Mouse (Mus musculus): ENCODE results near the gene Gm45208. TPM values are rescaled to one million over a fixed set of nuclear protein-coding genes. Genes with fewer than 3 reads are reported as not detected.

Gene Gm45208
- 0.36 and 0.50 TPM in 2 replicates for polyA plus RNA-seq (2016; fragmentation: Nextera tagmentation; extraction: Ambion mirVana)

DNA sequence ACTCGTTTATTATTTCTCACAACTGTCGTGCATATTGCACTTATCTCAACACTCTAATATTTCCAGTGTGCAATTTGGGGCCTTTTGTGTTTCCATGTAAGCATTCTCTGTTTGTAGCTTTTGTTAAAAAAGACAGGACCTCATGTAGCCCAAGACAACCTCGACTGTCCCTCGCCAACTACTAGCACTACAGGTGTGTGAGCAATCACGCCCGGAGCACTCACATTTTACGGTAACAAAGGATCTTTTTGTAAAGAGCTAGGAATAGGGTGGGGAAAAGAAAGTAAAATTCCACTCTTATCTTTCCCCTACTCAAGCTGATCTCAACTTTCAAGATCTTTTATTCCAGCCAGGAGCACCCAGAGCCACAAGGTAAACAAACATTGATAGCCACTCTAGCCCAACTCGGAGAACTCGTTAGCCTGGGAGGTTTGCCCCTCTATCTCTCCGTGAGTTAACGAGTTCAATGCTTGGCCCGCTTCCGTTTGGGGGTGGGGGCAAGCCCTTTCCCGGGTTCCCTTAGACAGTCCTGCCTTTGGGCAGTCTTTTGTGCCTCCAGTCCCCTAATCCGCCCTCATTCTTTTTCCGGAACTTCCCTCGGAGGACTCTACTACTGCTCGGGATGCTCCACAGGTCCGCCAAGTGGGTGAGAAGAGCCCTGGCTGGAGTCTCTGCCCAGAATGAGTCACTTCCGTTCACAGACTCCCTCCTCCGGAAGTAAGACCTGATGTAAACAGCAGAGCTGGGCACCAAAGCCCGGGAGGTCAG is at the start of gene Gm45208:
Gene Gm45208, plus strand, starts transcription at position 732 of the 768 bp plus-strand sequence.
- Histone ChIP-seq H3K4me1 (peaks cover 5% of the 10 kb centered on the region), H3K27me3 (ENCODE audit: low read depth, poor library complexity, severe bottlenecking) (no peaks in the 10 kb centered on the region), H3K27ac (replicated peaks) (peak within 1 kb of the TSS; percentile 94), H3K9me3 (replicated peaks) (peaks cover 10% of the 10 kb centered on the region), H3K36me3 (peaks cover 23% of the 10 kb centered on the region), H3K4me3 (peak within 1 kb of the TSS; percentile 65)
- 24% methylated on average over 22 of the region's 22 CpGs for WGBS
- peak; percentile 71 for DNase-seq (ENCODE audit: low spot score)

DNA sequence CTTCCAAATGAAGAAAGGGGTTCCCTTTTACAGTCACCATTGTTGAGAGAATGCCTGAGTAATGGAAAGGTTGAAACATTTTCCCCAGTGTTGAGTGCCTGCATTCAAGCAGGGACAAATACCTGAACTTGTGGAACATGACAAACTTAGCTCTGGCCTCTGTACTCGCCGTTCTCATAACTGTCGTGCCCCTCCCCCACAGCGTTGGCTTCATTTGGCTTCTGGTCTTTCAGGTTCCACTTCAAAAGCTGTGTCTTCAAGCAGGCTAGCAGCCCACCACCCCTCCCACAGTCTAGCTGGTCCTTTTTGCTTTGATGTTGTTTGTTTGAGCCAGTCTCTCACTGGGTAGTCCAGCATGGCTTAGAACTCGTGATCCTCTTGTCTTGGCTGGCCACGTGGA is 49.3 kb upstream of the Gm45208 start:
- Histone ChIP-seq H3K27me3 (ENCODE audit: low read depth, poor library complexity, severe bottlenecking) (peaks cover 28% of the 10 kb centered on the region), H3K4me1 (peaks cover 13% of the 10 kb centered on the region; the same call in 1 of the 2 replicates), H3K9me3 (replicated peaks) (peaks cover 4% of the 10 kb centered on the region; the same call in 1 of the 2 replicates), H3K4me3 (no peak overlapping the region), H3K36me3 (peaks cover 6% of the 10 kb centered on the region; the same call in 1 of the 2 replicates), H3K27ac (replicated peaks) (no peak overlapping the region)
- no peak for DNase-seq (ENCODE audit: low spot score)
- WGBS, result 57% methylated on average over 6 of the region's 6 CpGs

DNA sequence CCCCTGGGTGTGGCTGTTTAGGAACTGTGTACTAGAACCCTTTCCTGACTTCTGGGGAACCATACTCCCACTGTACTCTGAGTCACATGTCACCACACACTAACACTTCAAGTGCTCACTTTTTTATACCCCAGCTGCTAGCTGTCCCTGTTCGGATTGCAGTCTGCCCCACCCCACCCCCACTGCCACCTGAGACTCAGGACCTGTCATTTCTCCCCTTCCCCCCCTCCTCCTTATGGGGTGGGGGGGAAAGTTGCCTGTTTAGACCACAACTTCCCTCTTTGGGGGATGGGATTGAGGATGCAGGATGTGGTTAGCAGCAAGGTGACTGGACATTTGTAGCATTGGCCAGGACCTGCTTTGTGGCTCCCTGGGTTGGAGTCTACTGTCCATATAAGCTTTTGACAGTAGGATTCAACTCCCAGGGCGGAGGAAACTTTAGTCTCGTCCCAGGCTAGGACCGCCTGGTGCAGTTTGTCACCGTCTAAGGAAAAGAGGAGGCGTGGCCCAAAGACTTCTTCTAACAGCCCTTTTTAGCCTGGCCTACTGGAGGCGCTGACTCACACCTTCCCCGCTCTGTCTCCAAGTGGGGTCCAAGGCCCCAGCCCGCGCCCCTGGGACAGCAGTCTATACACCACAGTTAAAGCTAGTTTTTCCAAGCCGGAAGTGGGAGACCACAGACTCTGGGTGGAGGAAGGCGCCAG is 48.3 kb upstream of the Gm45208 start:
- Histone ChIP-seq H3K4me3 (0 out of 2 replicates have a peak overlapping the region, but pooled peaks have one; percentile 34), H3K4me1 (peaks cover 13% of the 10 kb centered on the region; the same call in 1 of the 2 replicates), H3K9me3 (replicated peaks) (peaks cover 4% of the 10 kb centered on the region; the same call in 1 of the 2 replicates), H3K36me3 (peaks cover 5% of the 10 kb centered on the region; the same call in 1 of the 2 replicates), H3K27me3 (ENCODE audit: low read depth, poor library complexity, severe bottlenecking) (peaks cover 28% of the 10 kb centered on the region), H3K27ac (replicated peaks) (no peak overlapping the region)
- 27% methylated on average over 12 of the region's 12 CpGs for WGBS
- DNase-seq (ENCODE audit: low spot score), result no peak

DNA sequence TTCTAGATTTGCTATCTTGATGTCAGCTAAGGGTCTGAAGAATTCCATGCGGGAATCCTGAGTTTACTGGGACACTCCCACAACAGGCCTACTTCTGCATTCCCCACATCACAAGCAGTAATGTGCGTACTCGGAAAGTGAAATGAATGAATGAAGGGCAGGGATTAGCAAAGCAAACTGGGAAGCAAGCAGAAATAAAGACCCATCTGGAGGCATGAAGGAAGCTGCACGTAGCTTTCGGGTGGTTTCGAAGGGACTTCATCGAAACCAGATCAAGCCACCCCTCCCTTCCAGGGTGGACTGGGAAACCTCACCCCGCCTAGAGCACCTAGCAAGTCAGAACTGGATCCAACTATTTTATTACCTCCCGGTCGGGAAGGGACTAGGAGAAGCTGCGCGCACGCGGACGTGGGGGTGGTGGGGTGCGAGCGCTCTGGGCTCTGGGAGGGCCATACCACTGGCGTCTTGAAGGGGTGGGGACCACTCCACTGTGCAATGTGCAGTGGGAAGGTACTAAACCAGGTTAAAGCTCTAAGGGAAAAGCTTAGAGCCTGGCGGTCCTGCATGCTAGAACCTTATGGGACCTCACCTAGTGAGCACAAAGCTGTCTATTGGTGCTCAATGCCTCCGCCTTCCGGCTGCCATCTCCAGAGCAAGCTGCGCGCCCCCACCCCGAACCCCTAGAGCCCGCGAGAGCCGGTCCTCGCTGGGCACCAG is 47.6 kb upstream of the Gm45208 start:
- Histone ChIP-seq H3K4me1 (peaks cover 13% of the 10 kb centered on the region; the same call in 1 of the 2 replicates), H3K9me3 (replicated peaks) (peaks cover 4% of the 10 kb centered on the region; the same call in 1 of the 2 replicates), H3K36me3 (no peaks in the 10 kb centered on the region), H3K27me3 (ENCODE audit: low read depth, poor library complexity, severe bottlenecking) (peaks cover 28% of the 10 kb centered on the region), H3K27ac (replicated peaks) (peak overlapping the region; percentile 17; the same call in 1 of the 2 replicates), H3K4me3 (peak overlapping the region; percentile 34)
- DNase-seq (ENCODE audit: low spot score), result no peak
- WGBS, result 32% methylated on average over 28 of the region's 28 CpGs

DNA sequence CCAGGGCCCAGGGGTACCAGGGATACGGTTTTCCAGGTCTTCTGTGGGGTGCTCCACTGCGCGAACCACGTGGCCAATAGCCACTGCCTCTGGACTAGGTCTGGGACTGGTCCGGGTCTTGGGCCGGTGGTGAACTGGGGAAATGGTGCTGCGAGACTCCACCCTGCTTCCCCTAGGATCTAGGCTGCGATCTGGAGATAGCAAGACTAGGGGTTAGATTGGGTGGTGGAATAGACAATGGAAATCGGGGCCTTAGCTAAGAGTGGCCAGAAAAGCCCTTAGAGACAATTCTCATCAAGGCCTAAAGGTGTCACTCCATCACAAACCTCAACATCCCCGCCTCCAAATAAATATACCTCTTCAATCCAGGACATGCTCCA is 47.1 kb upstream of the Gm45208 start:
- Histone ChIP-seq H3K36me3 (no peaks in the 10 kb centered on the region), H3K4me1 (peaks cover 13% of the 10 kb centered on the region; the same call in 1 of the 2 replicates), H3K9me3 (replicated peaks) (peaks cover 8% of the 10 kb centered on the region; the same call in 1 of the 2 replicates), H3K27me3 (ENCODE audit: low read depth, poor library complexity, severe bottlenecking) (peaks cover 28% of the 10 kb centered on the region), H3K4me3 (peak overlapping the region; percentile 34), H3K27ac (replicated peaks) (peak overlapping the region; percentile 17; the same call in 1 of the 2 replicates)
- no peak for DNase-seq (ENCODE audit: low spot score)
- WGBS, result 29% methylated on average over 10 of the region's 10 CpGs

DNA sequence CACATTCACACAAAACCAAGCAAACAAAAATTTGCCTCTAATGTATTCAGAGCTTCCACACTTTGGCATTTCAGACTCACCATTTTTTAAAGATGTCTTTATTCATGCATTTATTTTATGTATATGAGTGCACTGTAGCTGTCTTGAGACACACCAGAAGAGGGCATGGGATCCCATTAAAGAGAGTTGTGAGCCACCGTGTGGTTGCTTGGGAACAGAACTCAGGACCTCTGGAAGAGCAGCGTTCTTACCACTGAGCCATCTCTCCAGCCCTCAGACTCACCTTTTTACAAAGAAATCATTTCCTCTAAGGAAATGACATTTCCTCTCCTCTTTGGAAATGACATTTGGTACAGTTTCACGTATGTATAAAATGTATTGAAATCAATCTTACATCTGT is 43.1 kb upstream of the Gm45208 start:
- Histone ChIP-seq H3K4me3 (no peak overlapping the region), H3K36me3 (no peaks in the 10 kb centered on the region), H3K27ac (replicated peaks) (no peak overlapping the region), H3K4me1 (0 out of 2 replicates have a peak, but pooled peaks cover 5% of the 10 kb centered on the region), H3K27me3 (ENCODE audit: low read depth, poor library complexity, severe bottlenecking) (peaks cover 23% of the 10 kb centered on the region), H3K9me3 (replicated peaks) (peaks cover 3% of the 10 kb centered on the region; the same call in 1 of the 2 replicates)
- WGBS, result 52% methylated on average over 3 of the region's 3 CpGs
- DNase-seq (ENCODE audit: low spot score), result no peak

DNA sequence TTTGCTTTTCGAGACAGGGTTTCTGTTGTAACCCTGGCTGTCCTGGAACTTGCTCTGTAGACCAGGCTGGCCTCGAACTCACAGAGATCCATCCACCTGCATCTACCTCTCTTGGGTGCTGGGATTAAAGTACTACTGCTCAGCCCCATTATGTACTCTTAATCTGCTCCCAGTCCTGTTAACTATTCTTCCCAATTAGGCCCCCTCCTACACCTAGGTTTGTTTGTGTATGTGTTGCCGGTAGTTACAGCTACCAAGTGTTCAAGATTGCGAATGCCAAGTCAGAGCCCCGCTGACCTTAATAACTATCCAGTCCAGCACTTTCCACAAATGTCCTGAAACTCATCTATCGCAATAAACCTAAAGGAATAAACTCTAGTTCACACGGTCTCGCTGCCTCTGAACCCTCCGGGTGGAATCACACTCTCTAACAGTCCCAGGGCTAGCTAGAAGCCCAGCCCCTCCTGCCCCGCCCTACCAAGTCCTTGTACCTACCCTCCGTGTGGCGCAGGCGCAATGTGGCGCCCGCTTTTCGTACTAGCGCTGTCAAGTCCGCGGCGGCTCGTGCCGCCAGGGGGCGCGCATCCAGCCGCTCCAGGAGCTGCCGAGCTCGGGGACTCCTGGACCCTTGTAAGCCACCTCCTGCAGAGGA is 42.5 kb upstream of the Gm45208 start:
- WGBS, result 20% methylated on average over 27 of the region's 27 CpGs
- Histone ChIP-seq H3K4me1 (0 out of 2 replicates have a peak, but pooled peaks cover 4% of the 10 kb centered on the region), H3K36me3 (no peaks in the 10 kb centered on the region), H3K9me3 (replicated peaks) (peaks cover 3% of the 10 kb centered on the region; the same call in 1 of the 2 replicates), H3K27me3 (ENCODE audit: low read depth, poor library complexity, severe bottlenecking) (peaks cover 19% of the 10 kb centered on the region; the same call in 1 of the 2 replicates), H3K4me3 (peak overlapping the region; percentile 48), H3K27ac (replicated peaks) (no peak overlapping the region; the same call in 1 of the 2 replicates)
- peak; percentile 88 for DNase-seq (ENCODE audit: low spot score)

DNA sequence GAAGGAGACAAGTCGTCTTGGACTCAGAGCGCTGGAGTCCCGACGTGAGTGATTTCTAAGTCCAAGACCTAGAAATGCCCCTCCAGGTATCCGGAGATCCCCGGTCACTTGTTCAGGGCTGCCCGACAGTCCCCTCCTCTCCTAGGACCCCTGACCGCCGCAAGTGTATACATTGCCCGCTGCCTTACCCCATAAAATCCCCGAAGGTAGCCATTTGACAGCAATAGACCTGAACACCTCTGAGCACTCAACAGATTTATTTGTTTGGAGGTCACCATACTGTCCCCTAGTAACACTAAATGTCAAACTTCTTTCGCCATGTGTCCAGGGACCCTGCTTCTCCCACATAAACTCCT is 42.0 kb upstream of the Gm45208 start:
- WGBS, result 22% methylated on average over 12 of the region's 12 CpGs
- no peak overlapping the region; the same call in 1 of the 2 replicates for H3K27ac ChIP-seq (replicated peaks)
- no peaks in the 10 kb centered on the region for H3K36me3 ChIP-seq
- peak overlapping the region; percentile 48 for H3K4me3 ChIP-seq
- H3K4me1 ChIP-seq, result no peaks in the 10 kb centered on the region
- no peak for DNase-seq (ENCODE audit: low spot score)
- peaks cover 3% of the 10 kb centered on the region; the same call in 1 of the 2 replicates for H3K9me3 ChIP-seq (replicated peaks)
- peaks cover 16% of the 10 kb centered on the region; the same call in 1 of the 2 replicates for H3K27me3 ChIP-seq (ENCODE audit: low read depth, poor library complexity, severe bottlenecking)

DNA sequence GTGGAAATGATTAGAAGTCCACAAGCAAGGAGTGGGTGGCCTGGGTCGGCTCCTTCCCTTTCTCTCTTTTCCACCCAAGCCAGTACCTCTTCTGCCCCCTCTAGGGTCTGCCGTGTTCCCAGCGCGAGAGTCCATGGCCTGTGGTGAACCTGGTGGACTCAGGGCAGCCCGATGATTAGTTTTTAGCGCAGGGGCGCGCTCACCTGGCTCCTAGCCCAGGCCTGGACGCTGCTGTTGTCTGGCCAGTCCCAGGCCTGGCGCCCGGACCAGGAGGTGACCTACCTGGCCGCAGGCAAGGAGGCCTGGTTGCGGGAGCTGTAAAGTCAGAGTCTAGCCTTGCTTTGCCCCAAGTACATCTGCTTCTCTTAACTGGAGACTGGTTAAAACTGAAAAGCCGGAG is 41.2 kb upstream of the Gm45208 start, which contains the start of gene Magix:
Gene Magix, minus strand, starts transcription at position 388 of the 400 bp plus-strand sequence.
- Histone ChIP-seq H3K27me3 (ENCODE audit: low read depth, poor library complexity, severe bottlenecking) (peaks cover 10% of the 10 kb centered on the region; the same call in 1 of the 2 replicates), H3K36me3 (no peaks in the 10 kb centered on the region), H3K9me3 (replicated peaks) (peaks cover 3% of the 10 kb centered on the region; the same call in 1 of the 2 replicates), H3K4me1 (no peaks in the 10 kb centered on the region), H3K4me3 (peak within 1 kb of the TSS; percentile 48), H3K27ac (replicated peaks) (no peak within 1 kb of the TSS)
- WGBS, result 66% methylated on average over 14 of the region's 14 CpGs
- DNase-seq (ENCODE audit: low spot score), result no peak

DNA sequence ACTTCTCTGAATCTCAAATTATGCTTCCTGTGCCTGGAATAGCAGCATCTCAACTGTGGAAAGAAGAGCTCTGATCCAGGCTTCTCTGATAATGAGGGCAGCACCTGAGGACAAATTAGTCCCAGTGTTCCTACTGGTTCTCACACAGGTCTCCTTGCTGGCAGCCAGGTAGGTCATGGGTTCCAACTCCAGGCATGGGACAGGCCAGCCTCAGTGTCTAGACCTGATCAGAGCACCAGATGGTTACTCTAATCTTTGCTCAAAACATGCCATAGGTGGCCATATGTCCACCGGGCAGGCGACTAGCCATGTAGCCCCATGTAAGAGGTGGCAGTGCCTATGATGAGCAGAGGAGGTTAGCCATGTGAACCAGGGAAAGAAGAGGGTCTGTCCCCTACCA is 33.7 kb upstream of the Gm45208 start:
- H3K4me1 ChIP-seq, result no peaks in the 10 kb centered on the region
- 91% methylated on average over 2 of the region's 2 CpGs for WGBS
- H3K27ac ChIP-seq (replicated peaks), result no peak overlapping the region
- H3K27me3 ChIP-seq (ENCODE audit: low read depth, poor library complexity, severe bottlenecking), result no peaks in the 10 kb centered on the region
- no peaks in the 10 kb centered on the region for H3K36me3 ChIP-seq
- no peak overlapping the region for H3K4me3 ChIP-seq
- no peaks in the 10 kb centered on the region for H3K9me3 ChIP-seq (replicated peaks)
- DNase-seq (ENCODE audit: low spot score), result no peak

DNA sequence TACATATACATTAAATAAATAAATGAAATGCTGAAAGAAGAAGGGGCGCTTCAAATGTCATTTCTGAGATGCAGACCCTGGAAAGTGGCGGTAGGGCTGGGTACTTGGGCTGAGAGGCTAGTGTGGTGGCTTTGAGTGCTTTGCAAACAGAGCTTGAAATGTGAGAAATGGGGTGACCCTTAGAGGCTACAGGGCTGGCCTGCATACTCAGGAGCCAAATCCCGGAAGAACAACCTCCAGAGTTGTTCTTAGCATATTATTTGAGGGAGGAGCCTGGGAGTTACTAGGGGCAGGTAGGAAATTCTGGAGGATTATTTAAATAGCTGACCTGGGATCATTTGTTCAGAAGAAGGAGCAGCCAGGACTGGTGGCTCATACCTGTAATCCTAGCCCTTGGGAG is 31.6 kb upstream of the Gm45208 start:
- Histone ChIP-seq H3K36me3 (no peaks in the 10 kb centered on the region), H3K9me3 (replicated peaks) (no peaks in the 10 kb centered on the region), H3K4me1 (no peaks in the 10 kb centered on the region), H3K27me3 (ENCODE audit: low read depth, poor library complexity, severe bottlenecking) (no peaks in the 10 kb centered on the region), H3K4me3 (no peak overlapping the region), H3K27ac (replicated peaks) (no peak overlapping the region)
- no peak for DNase-seq (ENCODE audit: low spot score)
- WGBS, result 67% methylated on average over 3 of the region's 3 CpGs
